Mouse (Mus musculus): ENCODE measurements around the gene Zfp740.
A peak's percentile ranks its signal among the peaks of the same experiment; 100 is the strongest.

Gene Zfp740

GRCm38 (mm10) chr15:102230408-102231321 is 27.6 kb downstream of the Zfp740 start:
- DNase-seq, result no peak

- DNase-seq, result no peak
These were observed 28.7 kb downstream of the Zfp740 start, which contains the start of gene Itgb7 for GRCm38 (mm10) chr15:102231748-102232147. Itgb7 (minus strand) TSS chr15:102231944.

GRCm38 (mm10) chr15:102232764-102233163 is 29.7 kb downstream of the Zfp740 start:
- no peak for DNase-seq

GRCm38 (mm10) chr15:102233896-102234295 is 30.8 kb downstream of the Zfp740 start:
- no peak for DNase-seq

- DNase-seq, result no peak
These were observed 32.5 kb downstream of the Zfp740 start for GRCm38 (mm10) chr15:102235371-102236027.

- no peak for DNase-seq
These were observed 35.7 kb downstream of the Zfp740 start for GRCm38 (mm10) chr15:102238543-102239259.

GRCm38 (mm10) chr15:102239260-102239590 is 36.2 kb downstream of the Zfp740 start:
- DNase-seq, result peak; percentile 76

GRCm38 (mm10) chr15:102239851-102240250 is 36.8 kb downstream of the Zfp740 start:
- no peak for DNase-seq

GRCm38 (mm10) chr15:102240607-102241006 is 37.6 kb downstream of the Zfp740 start:
- no peak for DNase-seq

GRCm38 (mm10) chr15:102242404-102243228 is 39.6 kb downstream of the Zfp740 start:
- no peak for DNase-seq

- DNase-seq, result no peak
These were observed 40.5 kb downstream of the Zfp740 start for GRCm38 (mm10) chr15:102243229-102244190.

GRCm38 (mm10) chr15:102244306-102245191 is 41.5 kb downstream of the Zfp740 start:
- DNase-seq, result no peak

- DNase-seq, result no peak
These were observed 42.4 kb downstream of the Zfp740 start for GRCm38 (mm10) chr15:102245461-102245881.

GRCm38 (mm10) chr15:102245891-102246741 is 43.1 kb downstream of the Zfp740 start:
- DNase-seq, result peak; percentile 70

GRCm38 (mm10) chr15:102246866-102247251 is 43.8 kb downstream of the Zfp740 start:
- DNase-seq, result peak; percentile 89

GRCm38 (mm10) chr15:102247252-102248130 is 44.4 kb downstream of the Zfp740 start:
- peak; percentile 52 for DNase-seq

GRCm38 (mm10) chr15:102248131-102248811 is 45.2 kb downstream of the Zfp740 start:
- no peak for DNase-seq

- no peak for DNase-seq
These were observed 45.8 kb downstream of the Zfp740 start for GRCm38 (mm10) chr15:102248812-102249191.

All from cerebellum, adult 8-10 months (tissue).